Mouse (Mus musculus) liver, adult 10 weeks (tissue): ENCODE measurements around the gene Txndc8. TPM values are rescaled to one million over a fixed set of nuclear protein-coding genes. Genes with fewer than 3 reads are reported as not detected.

Source experiments
- polyA plus RNA-seq: library from polyadenylated mRNA; stranded (reverse); fragments of 350-450 nt; fragmentation: Illumina TruSeq; extraction: RNeasy Lipid Tissue Mini Kit (QIAGEN cat#74804); gene quantifications from one replicate; pipeline ENCODE4 v1.2.3, GENCODE M21; 2014; ENCODE audit warnings: low read depth, low replicate concordance

The Txndc8 gene
- polyA plus RNA-seq: not detected

GRCm38 (mm10) chr4:58009024-58009423 lies at the start of gene Txndc8:
Gene Txndc8 (minus strand): TSS chr4:58009124.

DNA sequence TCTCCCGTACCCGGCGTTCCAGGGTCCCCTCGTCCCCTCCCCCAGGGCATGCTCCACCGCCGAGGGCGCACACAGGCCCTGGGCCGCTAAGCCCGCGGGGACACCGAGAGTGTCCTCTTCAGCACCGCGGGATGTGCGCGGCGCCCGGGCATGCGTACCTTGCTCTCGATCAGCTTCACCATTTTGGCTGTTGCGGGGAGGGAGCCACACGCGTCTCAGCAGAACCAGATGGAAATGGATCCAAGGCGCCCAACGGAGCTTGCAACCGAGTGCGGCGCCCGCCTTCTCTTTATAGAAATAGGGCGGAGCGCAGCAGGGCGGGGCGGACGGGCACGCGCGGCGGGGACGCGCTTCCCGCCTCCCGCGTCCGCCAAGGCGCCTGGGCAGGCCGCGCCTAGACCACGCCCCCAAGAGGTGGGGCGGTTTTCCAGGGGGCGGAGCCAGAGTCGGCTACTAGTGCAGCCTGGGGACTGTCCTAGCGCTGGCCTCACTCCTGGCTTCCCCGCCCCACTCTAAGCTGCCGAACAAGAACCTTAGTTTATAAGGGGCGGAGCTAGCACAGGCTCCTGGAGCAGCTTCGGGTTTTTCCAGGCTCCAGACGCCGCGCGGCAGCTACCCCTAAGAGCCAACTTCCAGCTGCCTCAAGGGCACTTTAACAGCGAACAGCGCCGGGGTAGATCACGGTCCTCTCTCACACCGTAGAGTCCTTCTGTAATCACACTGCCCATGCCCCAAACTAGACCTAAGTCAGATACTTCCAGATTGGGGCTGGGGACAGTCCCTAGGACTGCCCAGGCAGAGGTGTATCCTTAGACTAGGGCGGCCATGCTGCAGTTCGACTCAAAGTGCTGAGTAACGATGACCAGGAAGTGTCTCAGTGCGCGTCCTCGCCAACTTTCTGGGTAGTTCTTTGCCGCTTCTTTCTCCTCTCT lies 52.6 kb downstream of the Txndc8 start, which contains the start of gene Txn1:
Gene Txn1 (minus strand): TSS at position 383 of the 932 bp plus-strand sequence.

Other genes starting within 250 kb of the Txndc8 start
- gene D630039A03Rik, start 92.8 kb downstream of the Txndc8 start, polyA plus RNA-seq: 17.3 TPM
- 416 TPM for gene Txn1, start 52.7 kb downstream of the Txndc8 start, polyA plus RNA-seq
- 0.05 TPM for gene Svep1, start 197.7 kb upstream of the Txndc8 start, polyA plus RNA-seq